Mouse (Mus musculus) adrenal gland, adult (tissue): Measurements from ENCODE around the gene Pcsk7.

Experiments used
- DNase-seq, 2 experiments: peaks; one replicate each; pipeline ENCODE4 v3.0.0; 2022 to 2023; ENCODE audit warnings: low spot score in 1 of 2; ENCODE audit not compliant: inconsistent age in 2 of 2

Gene Pcsk7

GRCm38 (mm10) chr9:45938952-45939637, 32.8 kb downstream of the Pcsk7 start:
- DNase-seq: peak in 1 of 2 experiments; percentile 67

GRCm38 (mm10) chr9:45939794-45940193, 33.5 kb downstream of the Pcsk7 start:
- DNase-seq: peak in 1 of 2 experiments; percentile 76

- DNase-seq: no peak
Observed at GRCm38 (mm10) chr9:45941329-45941888, 35.1 kb downstream of the Pcsk7 start.

GRCm38 (mm10) chr9:45942464-45942863, 36.2 kb downstream of the Pcsk7 start:
- DNase-seq: no peak

- no peak for DNase-seq
Observed at GRCm38 (mm10) chr9:45942916-45943315, 36.6 kb downstream of the Pcsk7 start.

GRCm38 (mm10) chr9:45943628-45944505, 37.6 kb downstream of the Pcsk7 start:
- no peak for DNase-seq

- no peak for DNase-seq
Observed at GRCm38 (mm10) chr9:45944506-45945400, 38.5 kb downstream of the Pcsk7 start.

- DNase-seq: no peak
Observed at GRCm38 (mm10) chr9:45945721-45946120, 39.4 kb downstream of the Pcsk7 start.

GRCm38 (mm10) chr9:45946182-45946871, 40.0 kb downstream of the Pcsk7 start:
- DNase-seq: no peak

- no peak for DNase-seq
Observed at GRCm38 (mm10) chr9:45946872-45947183, 40.5 kb downstream of the Pcsk7 start.

GRCm38 (mm10) chr9:45952057-45952456, 45.8 kb downstream of the Pcsk7 start:
- DNase-seq: peak; percentile 52 to 66

- no peak for DNase-seq
Observed at GRCm38 (mm10) chr9:45952890-45953289, 46.6 kb downstream of the Pcsk7 start.

- DNase-seq: peak; percentile 53 to 84
Observed at GRCm38 (mm10) chr9:45953511-45954293, 47.4 kb downstream of the Pcsk7 start.

GRCm38 (mm10) chr9:45954294-45955106, 48.2 kb downstream of the Pcsk7 start:
- peak; percentile 72 to 90 for DNase-seq

- peak; percentile 92 to 96 for DNase-seq
Observed at GRCm38 (mm10) chr9:45955107-45955963, 49.0 kb downstream of the Pcsk7 start, which contains the start of gene Sidt2. Sidt2 (minus strand) TSS chr9:45955258.

GRCm38 (mm10) chr9:45958023-45958670, 51.9 kb downstream of the Pcsk7 start:
- DNase-seq: peak; percentile 48 to 80

- peak in 1 of 2 experiments; percentile 74 for DNase-seq
Observed at GRCm38 (mm10) chr9:45958851-45959250, 52.6 kb downstream of the Pcsk7 start.
